Mouse (Mus musculus) kidney, embryonic 16.5 days (tissue): Measurements from ENCODE around the gene Maff. TPM values are rescaled to one million over a fixed set of nuclear protein-coding genes. Genes with fewer than 3 reads are reported as not detected.

ENCODE experiments used
- microRNA counts: library from miRNA; unstranded; fragments of <30 nt; microRNA quantifications from one replicate; lab custom pipeline; 2016
- microRNA-seq: library from miRNA; unstranded; fragments of <30 nt; microRNA quantifications from one replicate; pipeline ENCODE4, GENCODE M21; 2016
- polyA plus RNA-seq: library from polyadenylated mRNA; unstranded; fragments of >200 nt; fragmentation: Nextera tagmentation; extraction: Ambion mirVana; gene quantifications from 2 replicates; pipeline ENCODE4 v1.2.1, GENCODE M21; 2015

Maff gene
- polyA plus RNA-seq, 1 experiment from 2014 or later = 3.7 TPM

MicroRNA genes within 50 kb of the gene (microRNA counts, 519-probe panel; counts per million panel counts)
- 104 counts per million, percentile 35 among the panel's probes with 10 or more counts for microRNA mmu-miR-1943 (lab: Ali Mortazavi, UCI)

Small RNAs within 50 kb of the gene (microRNA-seq; reads per million reads assigned to microRNA genes)
- gene Mir1943 = 3.8 reads per million, percentile 18 among the genes with 10 or more reads in this experiment

Other genes with a start within 250 kb of the Maff start
- gene Micall1, start 237.7 kb upstream of the Maff start, polyA plus RNA-seq = 8.5 and 8.9 TPM in 2 replicates
- gene Polr2f, start 205.6 kb upstream of the Maff start, polyA plus RNA-seq = 264 and 294 TPM in 2 replicates
- gene 1700088E04Rik, start 205.4 kb upstream of the Maff start, polyA plus RNA-seq = 10.1 and 11.9 TPM in 2 replicates
- 0.51 and 0.56 TPM in 2 replicates for gene Sox10, start 181.4 kb upstream of the Maff start, polyA plus RNA-seq
- 56.9 and 57.8 TPM in 2 replicates for gene Pick1, start 117.4 kb upstream of the Maff start, polyA plus RNA-seq
- gene Gm49486, start 117.2 kb upstream of the Maff start, polyA plus RNA-seq = 0.55 and 0.72 TPM in 2 replicates
- gene Slc16a8, start 91.9 kb upstream of the Maff start, polyA plus RNA-seq = 0.24 and 0.30 TPM in 2 replicates
- gene Baiap2l2, start 61.1 kb upstream of the Maff start, polyA plus RNA-seq = 12.5 and 17.7 TPM in 2 replicates
- gene Pla2g6, start 18.2 kb upstream of the Maff start, polyA plus RNA-seq = 18.3 and 21.1 TPM in 2 replicates
- 75.0 and 80.5 TPM in 2 replicates for gene Tmem184b, start 56.9 kb downstream of the Maff start, polyA plus RNA-seq
- 66.0 and 71.5 TPM in 2 replicates for gene Csnk1e, start 108.9 kb downstream of the Maff start, polyA plus RNA-seq
- gene Kcnj4, start 158.6 kb downstream of the Maff start, polyA plus RNA-seq = 0.16 TPM in 1 of 2 replicates, not detected in the other
- gene Kdelr3, start 169.8 kb downstream of the Maff start, polyA plus RNA-seq = 66.2 and 72.9 TPM in 2 replicates
- 48.3 and 52.0 TPM in 2 replicates for gene Ddx17, start 200.1 kb downstream of the Maff start, polyA plus RNA-seq